ENCODE assay signal across 10 mouse cellular contexts in genomic region chr5:140256685-140257084, GRCm38 (mm10).
"Had no signal": no experiment of that assay in that cellular context is flagged by ENCODE, and none has a peak within 500 bp of the region (broad histone marks: within the 10 kb centered on the region; RNA-seq: fewer than 3 reads in every experiment).

No protein-coding gene starts in this region.

- H3K36me3 ChIP-seq: neural tube, embryonic 15.5 days had no signal

- H3K4me2 ChIP-seq: liver, embryonic 11.5 days; liver, embryonic 15.5 days; midbrain, embryonic 13.5 days; neural tube, embryonic 15.5 days had no signal

- DNase-seq: kidney, adult 11 months; kidney, postnatal 14 days; left cerebral cortex, postnatal 4 days; lung, adult 2 months; right cerebral cortex, adult 18-20 months; right cerebral cortex, postnatal 25 days had no signal

- H3K27me3 ChIP-seq: liver, embryonic 15.5 days; midbrain, embryonic 13.5 days; neural tube, embryonic 15.5 days had no signal

- H3K9ac ChIP-seq: liver, embryonic 15.5 days; midbrain, embryonic 13.5 days; neural tube, embryonic 15.5 days had no signal

- ATAC-seq: midbrain, embryonic 13.5 days had no signal

- H3K9me3 ChIP-seq: liver, embryonic 15.5 days; midbrain, embryonic 13.5 days; neural tube, embryonic 15.5 days had no signal

- H3K27ac ChIP-seq: liver, embryonic 15.5 days; midbrain, embryonic 13.5 days; neural tube, embryonic 15.5 days had no signal

- H3K4me3 ChIP-seq: liver, embryonic 15.5 days; midbrain, embryonic 13.5 days; neural tube, embryonic 15.5 days had no signal

- H3K4me1 ChIP-seq: liver, embryonic 15.5 days had no signal
